Mouse (Mus musculus) stomach, postnatal 0 days (tissue): Measurements from ENCODE around the gene Fam162b. TPM values are rescaled to one million over a fixed set of nuclear protein-coding genes. Genes with fewer than 3 reads are reported as not detected.

Experiments used
- ATAC-seq: fragments of 200-750 bp; cut with Nextera tagmentation; 2 replicates; pipeline ENCODE4 v1.8.0; 2017; ENCODE audit not compliant: low FRiP score, low TSS enrichment
- DNase-seq: peaks from one replicate; pipeline ENCODE4 v3.0.0-alpha.2; 2016; ENCODE audit warnings: low spot score
- H3K27ac ChIP-seq: fragments of 300-500 bp; sonication (generic); replicated peaks from 2 replicates; pipeline ENCODE4 v1.5.1; 2014; ENCODE audit warnings: mild to moderate bottlenecking, control low read depth
- H3K27me3 ChIP-seq: fragments of 300-500 bp; sonication (generic); 2 replicates; pipeline ENCODE4 v1.6.1; 2014; ENCODE audit warnings: low read length; ENCODE audit not compliant: control insufficient read depth, insufficient read depth
- H3K36me3 ChIP-seq: fragments of 300-500 bp; sonication (generic); 2 replicates; pipeline ENCODE4 v1.6.1; 2014; ENCODE audit warnings: low read length, mixed read lengths; ENCODE audit not compliant: control insufficient read depth, insufficient read depth
- H3K4me1 ChIP-seq: fragments of 300-500 bp; sonication (generic); replicated peaks from 2 replicates; pipeline ENCODE4 v1.6.1; 2014; ENCODE audit warnings: antibody characterized with exemption; ENCODE audit not compliant: control insufficient read depth, insufficient read depth
- H3K4me2 ChIP-seq: fragments of 300-500 bp; sonication (generic); replicated peaks from 2 replicates; pipeline ENCODE4 v1.6.1; 2014; ENCODE audit warnings: low read depth, mild to moderate bottlenecking, control low read depth, moderate library complexity
- H3K4me3 ChIP-seq: fragments of 300-500 bp; sonication (generic); 2 replicates; pipeline ENCODE4 v1.5.1; 2014; ENCODE audit warnings: low read depth, low read length, control low read depth
- H3K9ac ChIP-seq: fragments of 300-500 bp; sonication (generic); 2 replicates; pipeline ENCODE4 v1.6.1; 2014; ENCODE audit warnings: mild to moderate bottlenecking, low read length, control low read depth, mixed read lengths
- H3K9me3 ChIP-seq: fragments of 300-500 bp; sonication (generic); 2 replicates; pipeline ENCODE4 v1.6.1; 2016; ENCODE audit warnings: low read length; ENCODE audit not compliant: control insufficient read depth
- CTCF ChIP-seq: IDR thresholded peaks from 2 replicates; pipeline ENCODE4 v1.5.1; 2016; ENCODE audit warnings: antibody characterized with exemption, low read depth, mild to moderate bottlenecking, moderate library complexity
- EP300 ChIP-seq: optimal IDR thresholded peaks from 2 replicates; pipeline ENCODE3; 2016; ENCODE audit warnings: antibody characterized with exemption
- WGBS: fragments of 180-500 bp; shearing (Covaris S2); extraction: QIAGEN DNeasy Blood & Tissue Kit; methylation state at CpG from one replicate; pipeline ENCODE4 v1.1.7; 2014; 5-methylcytosine and 5-hydroxymethylcytosine counted together
- polyA plus RNA-seq: library from polyadenylated mRNA; unstranded; fragments of >200 nt; fragmentation: Nextera tagmentation; extraction: Ambion mirVana; gene quantifications from 2 replicates; pipeline ENCODE4 v1.2.1, GENCODE M21; 2015

The Fam162b gene
- polyA plus RNA-seq, 1 experiment from 2014 or later, result 30.2 TPM

GRCm38 (mm10) chr10:51595001-51595931 is 4.9 kb upstream of the Fam162b start:
- no peaks in the 10 kb centered on the region for H3K9me3 ChIP-seq
- no peak overlapping the region for H3K4me3 ChIP-seq
- ATAC-seq (no peak), DNase-seq (no peak)
- no peak overlapping the region for H3K9ac ChIP-seq
- H3K27ac ChIP-seq, result no peak overlapping the region
- H3K4me1 ChIP-seq, result no peaks in the 10 kb centered on the region
- 42% methylated on average over 10 of the region's 10 CpGs for WGBS
- no peak overlapping the region for H3K4me2 ChIP-seq
- TF ChIP-seq EP300 (no peak), CTCF (peak; percentile 71)
- H3K27me3 ChIP-seq, result no peaks in the 10 kb centered on the region
- no peaks in the 10 kb centered on the region for H3K36me3 ChIP-seq

GRCm38 (mm10) chr10:51591574-51591973 is 1.3 kb upstream of the Fam162b start:
- H3K27me3 ChIP-seq, result no peaks in the 10 kb centered on the region
- no peaks in the 10 kb centered on the region for H3K4me1 ChIP-seq
- no peak for ATAC-seq
- H3K36me3 ChIP-seq, result no peaks in the 10 kb centered on the region
- no peak overlapping the region for H3K4me2 ChIP-seq
- no peak for TF ChIP-seq EP300
- TF ChIP-seq CTCF, result no peak
- DNase-seq, result no peak
- H3K27ac ChIP-seq, result no peak overlapping the region
- no peak overlapping the region for H3K4me3 ChIP-seq
- H3K9me3 ChIP-seq, result no peaks in the 10 kb centered on the region
- no peak overlapping the region for H3K9ac ChIP-seq
- 85% methylated on average over 2 of the region's 2 CpGs for WGBS

GRCm38 (mm10) chr10:51584919-51585318 is 5.4 kb downstream of the Fam162b start:
- H3K36me3 ChIP-seq, result no peaks in the 10 kb centered on the region
- no peaks in the 10 kb centered on the region for H3K9me3 ChIP-seq
- ATAC-seq (no peak), DNase-seq (no peak)
- H3K27me3 ChIP-seq, result no peaks in the 10 kb centered on the region
- no peak overlapping the region for H3K27ac ChIP-seq
- H3K9ac ChIP-seq, result no peak overlapping the region
- no peak overlapping the region for H3K4me3 ChIP-seq
- H3K4me2 ChIP-seq, result no peak overlapping the region
- no peaks in the 10 kb centered on the region for H3K4me1 ChIP-seq
- TF ChIP-seq CTCF (no peak), EP300 (no peak)

DNA sequence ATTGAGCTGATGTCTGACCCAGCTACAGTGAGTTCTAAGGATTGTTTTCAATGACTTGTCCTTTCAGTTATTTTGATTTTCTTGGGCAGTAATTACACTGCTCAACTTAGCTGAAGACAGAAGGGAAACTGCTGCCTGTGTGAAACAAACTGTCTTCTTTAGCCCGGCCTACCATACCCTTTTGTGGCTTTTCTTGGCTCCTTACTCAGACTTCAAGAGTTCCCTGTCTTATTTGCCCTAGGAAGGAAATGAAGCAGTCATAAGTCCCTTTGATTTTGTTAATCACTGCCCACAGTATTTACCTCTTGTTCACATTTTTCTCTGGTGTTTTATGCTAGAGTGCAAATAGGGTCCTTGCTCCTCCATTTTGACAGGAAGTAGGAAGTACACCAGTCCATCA is 5.9 kb downstream of the Fam162b start:
- Histone ChIP-seq H3K9ac (no peak overlapping the region), H3K36me3 (no peaks in the 10 kb centered on the region), H3K4me3 (no peak overlapping the region), H3K27ac (no peak overlapping the region), H3K4me2 (no peak overlapping the region), H3K27me3 (no peaks in the 10 kb centered on the region), H3K4me1 (no peaks in the 10 kb centered on the region), H3K9me3 (no peaks in the 10 kb centered on the region)
- no peak for DNase-seq
- TF ChIP-seq EP300 (no peak), CTCF (no peak)
- no peak for ATAC-seq
- 61% methylated on average over 1 of the region's 1 CpGs for WGBS

DNA sequence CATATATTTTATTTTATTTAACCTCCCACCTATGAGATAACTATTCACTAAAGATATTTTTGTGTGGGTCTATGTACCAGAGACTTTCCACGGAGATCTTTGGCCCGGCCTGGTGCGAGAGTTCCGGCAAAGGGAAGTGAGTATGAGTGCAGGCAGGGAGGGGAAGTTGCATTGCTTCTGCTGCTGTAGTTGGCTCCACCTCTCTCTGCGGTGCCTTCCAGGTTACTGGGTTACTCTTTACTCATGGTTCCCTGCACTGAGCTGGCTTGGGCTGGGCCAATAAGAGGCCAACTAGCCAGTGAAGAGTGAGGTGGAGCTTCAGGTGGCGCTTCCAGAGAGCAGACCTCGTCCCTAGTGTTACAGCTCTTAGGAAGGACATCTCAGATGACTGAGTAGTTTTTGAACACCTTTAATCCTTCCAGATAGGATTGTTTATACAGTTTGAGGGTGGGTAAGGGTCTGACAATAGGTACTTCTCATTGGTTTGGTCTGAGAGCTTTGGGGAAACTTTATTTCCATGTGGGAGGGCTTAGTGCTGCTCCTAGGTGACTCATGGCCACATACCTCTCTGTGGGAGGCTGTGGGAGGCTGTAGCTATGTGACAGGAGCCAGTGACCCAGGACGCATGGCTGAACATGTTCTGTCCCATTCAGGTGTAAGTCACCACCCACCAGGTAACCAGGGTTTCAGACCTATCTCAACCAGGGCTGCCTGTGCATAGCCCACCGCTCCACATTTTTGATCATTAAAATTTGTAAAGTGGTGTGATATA is 18.9 kb downstream of the Fam162b start:
- no peak overlapping the region for H3K4me3 ChIP-seq
- H3K9ac ChIP-seq, result no peak overlapping the region
- H3K4me1 ChIP-seq, result no peaks in the 10 kb centered on the region
- peak; percentile 45 for DNase-seq
- no peaks in the 10 kb centered on the region for H3K9me3 ChIP-seq
- no peak overlapping the region for H3K4me2 ChIP-seq
- 59% methylated on average over 9 of the region's 9 CpGs for WGBS
- TF ChIP-seq EP300, result no peak
- no peak for TF ChIP-seq CTCF
- no peaks in the 10 kb centered on the region for H3K36me3 ChIP-seq
- ATAC-seq, result peak; percentile 93
- H3K27me3 ChIP-seq, result no peaks in the 10 kb centered on the region
- H3K27ac ChIP-seq, result no peak overlapping the region

GRCm38 (mm10) chr10:51556005-51556404 is 34.3 kb downstream of the Fam162b start:
- Histone ChIP-seq H3K36me3 (no peaks in the 10 kb centered on the region), H3K4me2 (no peak overlapping the region), H3K4me1 (no peaks in the 10 kb centered on the region), H3K27me3 (no peaks in the 10 kb centered on the region), H3K27ac (no peak overlapping the region), H3K9me3 (no peaks in the 10 kb centered on the region), H3K4me3 (no peak overlapping the region), H3K9ac (no peak overlapping the region)
- TF ChIP-seq EP300, result no peak
- no peak for TF ChIP-seq CTCF
- ATAC-seq, result no peak
- no peak for DNase-seq
- WGBS, result 39% methylated on average over 1 of the region's 1 CpGs
